Mouse (Mus musculus) lung, postnatal 0 days (tissue): Measurements from ENCODE around the gene Npas4.

Source experiments
- CTCF ChIP-seq: IDR thresholded peaks from 2 replicates; pipeline ENCODE4 v1.5.1; 2016; ENCODE audit warnings: antibody characterized with exemption, mild to moderate bottlenecking
- EP300 ChIP-seq: IDR thresholded peaks from 2 replicates; pipeline ENCODE4 v1.6.1; 2016; ENCODE audit warnings: antibody characterized with exemption, mild to moderate bottlenecking, control low read depth

- no peak for TF ChIP-seq CTCF
- no peak for TF ChIP-seq EP300
Observed at GRCm38 (mm10) chr19:5036577-5036976, 46.5 kb upstream of the Npas4 start.
